Mouse (Mus musculus) embryonic fibroblast, embryonic 13.5 days (primary cell): ENCODE measurements around the gene Fam3a.

Experiments used
- CTCF ChIP-seq: IDR thresholded peaks from 2 replicates; pipeline ENCODE4 v1.5.1; 2011; ENCODE audit warnings: mild to moderate bottlenecking, control low read depth, low read length, moderate library complexity, borderline replicate concordance; ENCODE audit not compliant: insufficient read depth
- POLR2A ChIP-seq: IDR thresholded peaks from 2 replicates; pipeline ENCODE4 v1.6.1; 2011; ENCODE audit warnings: low read depth, mild to moderate bottlenecking, control low read depth, low read length, moderate library complexity

- TF ChIP-seq CTCF, result no peak
- TF ChIP-seq POLR2A, result no peak
Observed at GRCm38 (mm10) chrX:74427116-74427515, 34.0 kb upstream of the Fam3a start.
